Mouse (Mus musculus): ENCODE measurements at regions not wholly inside any gene's neighbourhood (a gene's known extent, or its start where the extent isn't known, plus 50 kb on each side); places are given as distances from the start of the nearest gene placed in this dataset.
A peak's percentile ranks its signal among the peaks of the same experiment; 100 is the strongest.

GRCm38 (mm10) chr14:76188105-76188645 lies 77.5 kb downstream of the Nufip1 start:
- Histone ChIP-seq H3K4me1 (replicated peaks) (peaks cover 3% of the 10 kb centered on the region; the same call in 1 of the 2 replicates), H3K9ac (no peak overlapping the region), H3K27ac (no peak overlapping the region), H3K9me3 (no peaks in the 10 kb centered on the region), H3K4me2 (replicated peaks) (no peak overlapping the region), H3K4me3 (replicated peaks) (no peak overlapping the region), H3K27me3 (replicated peaks) (no peaks in the 10 kb centered on the region), H3K36me3 (no peaks in the 10 kb centered on the region)
- ATAC-seq: no peak
- WGBS: 88% methylated on average over 6 of the region's 6 CpGs

- Histone ChIP-seq H3K27ac (no peak overlapping the region), H3K9ac (no peak overlapping the region), H3K4me1 (replicated peaks) (no peaks in the 10 kb centered on the region), H3K27me3 (replicated peaks) (no peaks in the 10 kb centered on the region), H3K36me3 (no peaks in the 10 kb centered on the region), H3K9me3 (no peaks in the 10 kb centered on the region), H3K4me2 (replicated peaks) (no peak overlapping the region), H3K4me3 (replicated peaks) (no peak overlapping the region)
- ATAC-seq: no peak
- 67% methylated on average over 10 of the region's 10 CpGs for WGBS
Observed at GRCm38 (mm10) chr14:76195324-76195723, 84.6 kb downstream of the Nufip1 start.

DNA sequence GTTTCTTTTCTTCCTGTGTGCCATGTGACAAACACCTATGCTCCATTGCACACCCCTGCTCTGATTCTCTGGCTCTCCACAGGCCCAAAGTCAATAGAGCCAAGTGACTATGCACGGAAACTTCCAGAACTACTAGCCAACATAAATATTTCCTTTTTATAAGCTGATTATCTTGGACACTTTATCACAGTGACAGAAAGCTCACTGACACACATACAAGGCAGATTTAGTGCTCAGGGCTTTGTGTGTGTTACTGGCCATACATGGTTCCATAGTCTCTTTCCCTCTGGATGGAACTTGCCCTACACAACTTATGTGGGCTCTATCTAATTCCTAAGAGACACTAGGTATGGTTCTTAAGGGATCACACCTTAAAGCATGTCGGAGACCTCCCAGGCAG lies 86.7 kb downstream of the Nufip1 start:
- H3K9me3 ChIP-seq: no peaks in the 10 kb centered on the region
- no peak overlapping the region for H3K27ac ChIP-seq
- H3K4me3 ChIP-seq (replicated peaks): no peak overlapping the region
- 69% methylated on average over 2 of the region's 2 CpGs for WGBS
- H3K9ac ChIP-seq: no peak overlapping the region
- no peaks in the 10 kb centered on the region for H3K27me3 ChIP-seq (replicated peaks)
- H3K4me2 ChIP-seq (replicated peaks): no peak overlapping the region
- no peak for ATAC-seq
- no peaks in the 10 kb centered on the region for H3K36me3 ChIP-seq
- H3K4me1 ChIP-seq (replicated peaks): no peaks in the 10 kb centered on the region

DNA sequence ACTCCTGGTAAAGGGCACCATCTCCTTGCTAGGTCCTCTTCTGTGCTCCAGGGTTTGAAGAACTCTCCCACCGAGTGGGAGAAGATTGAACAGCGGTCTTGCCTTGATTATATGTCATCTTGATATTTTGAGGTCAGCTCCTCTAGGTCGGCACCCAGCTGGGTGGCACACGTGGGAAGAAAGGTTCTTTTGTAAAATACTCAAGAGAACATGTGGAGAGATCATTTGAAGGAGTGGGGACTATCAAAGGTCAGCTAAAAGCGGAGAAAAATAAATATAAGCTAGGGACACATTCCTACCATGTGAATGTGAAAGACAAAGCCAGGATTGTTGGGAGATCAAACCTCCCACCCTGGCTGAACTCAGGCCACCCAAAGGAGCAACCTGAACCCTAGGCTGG lies 87.7 kb downstream of the Nufip1 start:
- no peaks in the 10 kb centered on the region for H3K4me1 ChIP-seq (replicated peaks)
- H3K9ac ChIP-seq: no peak overlapping the region
- H3K36me3 ChIP-seq: no peaks in the 10 kb centered on the region

GRCm38 (mm10) chr14:76202595-76202994 lies 91.9 kb downstream of the Nufip1 start:
- no peak overlapping the region for H3K27ac ChIP-seq
- no peaks in the 10 kb centered on the region for H3K9me3 ChIP-seq
- ATAC-seq: no peak
- H3K36me3 ChIP-seq: no peaks in the 10 kb centered on the region
- no peaks in the 10 kb centered on the region for H3K4me1 ChIP-seq (replicated peaks)
- no peak overlapping the region for H3K9ac ChIP-seq
- no peaks in the 10 kb centered on the region for H3K27me3 ChIP-seq (replicated peaks)
- 90% methylated on average over 4 of the region's 4 CpGs for WGBS
- no peak overlapping the region for H3K4me2 ChIP-seq (replicated peaks)
- H3K4me3 ChIP-seq (replicated peaks): no peak overlapping the region

More for the DNA sequence above, 87.7 kb downstream of the Nufip1 start:
- Histone ChIP-seq H3K4me2 (replicated peaks) (no peak overlapping the region), H3K4me3 (replicated peaks) (no peak overlapping the region), H3K9me3 (no peaks in the 10 kb centered on the region), H3K27ac (no peak overlapping the region), H3K27me3 (replicated peaks) (no peaks in the 10 kb centered on the region)
- ATAC-seq: no peak
- 63% methylated on average over 5 of the region's 5 CpGs for WGBS

DNA sequence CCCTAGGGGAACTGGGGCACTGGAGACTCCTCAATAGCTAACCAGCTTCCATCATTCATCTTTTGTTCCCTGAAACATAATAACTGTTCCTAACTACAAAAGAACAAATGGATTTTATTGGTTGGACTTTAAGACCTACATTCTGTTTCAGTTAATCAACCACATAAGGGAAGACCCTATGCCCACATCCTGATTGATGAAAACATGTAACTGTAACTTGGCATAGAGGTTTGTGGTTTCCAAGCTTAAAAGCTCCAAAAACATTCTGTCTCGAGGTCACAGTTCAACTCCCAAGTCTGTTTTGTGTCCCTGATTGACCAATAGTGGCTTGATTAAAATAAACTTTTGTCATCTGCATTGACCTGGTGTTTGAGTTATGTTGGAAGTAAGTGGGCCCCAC lies 92.4 kb downstream of the Nufip1 start:
- Histone ChIP-seq H3K4me1 (replicated peaks) (no peaks in the 10 kb centered on the region), H3K9me3 (no peaks in the 10 kb centered on the region)

GRCm38 (mm10) chr14:76216446-76217177 lies 105.9 kb downstream of the Nufip1 start:
- Histone ChIP-seq H3K27me3 (replicated peaks) (no peaks in the 10 kb centered on the region), H3K4me3 (replicated peaks) (no peak overlapping the region), H3K36me3 (no peaks in the 10 kb centered on the region), H3K4me1 (replicated peaks) (no peaks in the 10 kb centered on the region), H3K27ac (no peak overlapping the region), H3K4me2 (replicated peaks) (no peak overlapping the region), H3K9me3 (no peaks in the 10 kb centered on the region), H3K9ac (no peak overlapping the region)
- ATAC-seq: no peak
- 61% methylated on average over 12 of the region's 12 CpGs for WGBS

More for the DNA sequence above, 92.4 kb downstream of the Nufip1 start:
- Histone ChIP-seq H3K36me3 (no peaks in the 10 kb centered on the region), H3K4me2 (replicated peaks) (no peak overlapping the region), H3K4me3 (replicated peaks) (no peak overlapping the region), H3K27ac (no peak overlapping the region), H3K27me3 (replicated peaks) (no peaks in the 10 kb centered on the region), H3K9ac (no peak overlapping the region)
- no peak for ATAC-seq
- 40% methylated on average over 1 of the region's 1 CpGs for WGBS

- no peak overlapping the region for H3K9ac ChIP-seq
- H3K9me3 ChIP-seq: no peaks in the 10 kb centered on the region
- peak; percentile 24; the same call in 1 of the 2 replicates for ATAC-seq
- no peak overlapping the region for H3K4me3 ChIP-seq (replicated peaks)
- no peaks in the 10 kb centered on the region for H3K36me3 ChIP-seq
- H3K4me2 ChIP-seq (replicated peaks): no peak overlapping the region
- 67% methylated on average over 9 of the region's 9 CpGs for WGBS
- no peaks in the 10 kb centered on the region for H3K27me3 ChIP-seq (replicated peaks)
- no peak overlapping the region for H3K27ac ChIP-seq
- 0 out of 2 replicates have a peak, but pooled peaks cover 2% of the 10 kb centered on the region for H3K4me1 ChIP-seq (replicated peaks)
Observed at GRCm38 (mm10) chr14:76217178-76217500, 106.4 kb downstream of the Nufip1 start.

- H3K4me1 ChIP-seq (replicated peaks): peaks cover 6% of the 10 kb centered on the region; the same call in 1 of the 2 replicates
- H3K9me3 ChIP-seq: no peaks in the 10 kb centered on the region
- no peak overlapping the region for H3K4me3 ChIP-seq (replicated peaks)
- H3K27me3 ChIP-seq (replicated peaks): no peaks in the 10 kb centered on the region
- 75% methylated on average over 8 of the region's 8 CpGs for WGBS
- H3K4me2 ChIP-seq (replicated peaks): peak overlapping the region; percentile 28; the same call in 1 of the 2 replicates
- no peak overlapping the region for H3K9ac ChIP-seq
- H3K27ac ChIP-seq: peak overlapping the region; percentile 33; the same call in 1 of the 2 replicates
- peak; percentile 93 for ATAC-seq
- no peaks in the 10 kb centered on the region for H3K36me3 ChIP-seq
Observed at GRCm38 (mm10) chr14:76217571-76218256, 107.0 kb downstream of the Nufip1 start.

DNA sequence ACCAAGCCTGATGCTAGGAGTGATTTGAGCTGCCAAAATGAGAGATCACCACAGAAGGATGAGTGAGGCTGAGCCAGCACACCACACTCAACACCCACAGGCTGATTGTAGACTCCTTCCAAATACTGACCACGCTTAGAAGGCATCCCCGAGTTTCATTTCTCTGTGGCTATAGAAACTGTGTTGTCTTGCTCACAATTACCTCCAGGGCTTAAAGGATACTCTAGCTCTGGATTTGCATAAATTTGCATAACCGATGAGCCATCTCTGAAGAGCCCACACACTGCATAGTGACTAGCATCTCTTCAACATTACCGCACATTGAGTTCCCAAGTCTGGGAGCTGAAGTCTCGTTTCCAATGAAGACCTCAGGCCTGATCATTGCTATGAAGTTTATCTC lies 110.3 kb downstream of the Nufip1 start:
- Histone ChIP-seq H3K9me3 (no peaks in the 10 kb centered on the region), H3K4me1 (replicated peaks) (peaks cover 10% of the 10 kb centered on the region; the same call in 1 of the 2 replicates), H3K27me3 (replicated peaks) (no peaks in the 10 kb centered on the region), H3K4me2 (replicated peaks) (no peak overlapping the region), H3K36me3 (no peaks in the 10 kb centered on the region), H3K27ac (no peak overlapping the region), H3K4me3 (replicated peaks) (no peak overlapping the region), H3K9ac (no peak overlapping the region)
- 87% methylated on average over 5 of the region's 5 CpGs for WGBS
- no peak for ATAC-seq

- no peak for ATAC-seq
- no peak overlapping the region for H3K9ac ChIP-seq
- H3K9me3 ChIP-seq: no peaks in the 10 kb centered on the region
- no peaks in the 10 kb centered on the region for H3K27me3 ChIP-seq (replicated peaks)
- WGBS: 56% methylated on average over 10 of the region's 10 CpGs
- H3K4me2 ChIP-seq (replicated peaks): no peak overlapping the region
- no peak overlapping the region for H3K4me3 ChIP-seq (replicated peaks)
- no peaks in the 10 kb centered on the region for H3K36me3 ChIP-seq
- H3K27ac ChIP-seq: no peak overlapping the region
- peaks cover 10% of the 10 kb centered on the region; the same call in 1 of the 2 replicates for H3K4me1 ChIP-seq (replicated peaks)
Observed at GRCm38 (mm10) chr14:76221617-76222319, 111.1 kb downstream of the Nufip1 start.

GRCm38 (mm10) chr14:76222320-76222626 lies 111.6 kb downstream of the Nufip1 start:
- no peak for ATAC-seq
- Histone ChIP-seq H3K4me2 (replicated peaks) (no peak overlapping the region), H3K27ac (no peak overlapping the region), H3K36me3 (no peaks in the 10 kb centered on the region), H3K27me3 (replicated peaks) (no peaks in the 10 kb centered on the region), H3K9me3 (no peaks in the 10 kb centered on the region), H3K4me3 (replicated peaks) (no peak overlapping the region), H3K4me1 (replicated peaks) (peaks cover 10% of the 10 kb centered on the region; the same call in 1 of the 2 replicates), H3K9ac (no peak overlapping the region)
- WGBS: 88% methylated on average over 1 of the region's 1 CpGs
